Mouse (Mus musculus) ES-Bruce4 (cell line): ENCODE data around the gene Slc3a2. TPM values are rescaled to one million over a fixed set of nuclear protein-coding genes. Genes with fewer than 3 reads are reported as not detected.

Source experiments
- H3K27ac ChIP-seq: 2 replicates; pipeline ENCODE4 v1.5.1; 2012; ENCODE audit warnings: low read length, inconsistent platforms; ENCODE audit not compliant: insufficient read depth
- H3K27me3 ChIP-seq: 2 replicates; pipeline ENCODE4 v1.6.1; 2012; ENCODE audit warnings: mild to moderate bottlenecking, low read length, inconsistent platforms; ENCODE audit not compliant: control insufficient read depth, poor library complexity, insufficient read depth, severe bottlenecking
- H3K36me3 ChIP-seq: 2 replicates; pipeline ENCODE4 v1.6.1; 2012; ENCODE audit warnings: inconsistent platforms, mild to moderate bottlenecking, low read length, moderate library complexity; ENCODE audit not compliant: control insufficient read depth, poor library complexity, insufficient read depth, severe bottlenecking
- H3K4me1 ChIP-seq: one replicate; pipeline ENCODE4 v1.8.1; 2011; ENCODE audit warnings: low read length; ENCODE audit not compliant: control insufficient read depth, insufficient read depth
- H3K4me3 ChIP-seq: 2 replicates; pipeline ENCODE4 v1.5.1; 2011; ENCODE audit warnings: low read depth, mild to moderate bottlenecking, low read length
- H3K9ac ChIP-seq: 2 replicates; pipeline ENCODE4 v1.6.1; 2012; ENCODE audit warnings: low read depth, mild to moderate bottlenecking, inconsistent platforms; ENCODE audit not compliant: poor library complexity, severe bottlenecking
- H3K9me3 ChIP-seq: replicated peaks from 2 replicates; pipeline ENCODE4 v1.6.1; 2012; ENCODE audit warnings: mild to moderate bottlenecking, low read length, inconsistent platforms; ENCODE audit not compliant: control insufficient read depth, poor library complexity, insufficient read depth, severe bottlenecking
- CTCF ChIP-seq: IDR thresholded peaks from one replicate; pipeline ENCODE4 v1.8.1; 2011; ENCODE audit warnings: low read depth, low read length
- EP300 ChIP-seq: IDR thresholded peaks from 2 replicates; pipeline ENCODE4 v1.6.1; 2011; ENCODE audit warnings: low read depth, low read length; ENCODE audit not compliant: insufficient read depth
- POLR2A ChIP-seq: IDR thresholded peaks from one replicate; pipeline ENCODE4 v1.8.1; 2011; ENCODE audit warnings: low read length; ENCODE audit not compliant: insufficient read depth
- polyA plus RNA-seq: library from polyadenylated mRNA; stranded (reverse); fragments of >200 nt; gene quantifications from 2 replicates; pipeline ENCODE4 v1.2.4, GENCODE M21; 2011; ENCODE audit warnings: low read depth; ENCODE audit not compliant: missing spikeins, insufficient read depth, insufficient read length

The Slc3a2 gene
- polyA plus RNA-seq, 1 experiment, result 170 TPM

DNA sequence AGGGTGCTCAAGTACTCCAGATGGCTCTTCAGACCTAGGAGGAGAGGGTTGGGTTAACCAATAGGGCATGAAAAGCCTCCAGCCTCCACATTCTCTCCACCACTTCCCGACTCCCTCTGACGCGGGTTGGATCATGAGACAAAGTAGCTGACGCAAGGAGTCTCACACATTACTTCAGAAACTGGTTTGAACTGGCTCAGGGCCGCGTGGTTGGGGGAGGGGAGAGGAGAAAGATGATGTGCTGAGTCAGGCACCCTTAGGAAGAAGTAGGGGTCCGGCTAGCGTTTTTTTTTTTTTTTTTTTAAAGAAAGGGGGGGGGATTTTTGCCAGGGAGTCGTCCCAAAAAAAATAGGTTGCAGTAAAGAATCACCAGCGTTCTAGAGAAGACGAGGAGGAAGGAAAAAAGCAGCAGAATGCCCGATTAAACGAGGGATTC lies 10.3 kb downstream of the Slc3a2 start:
- Histone ChIP-seq H3K9me3 (no peaks in the 10 kb centered on the region), H3K36me3 (peaks cover 43% of the 10 kb centered on the region), H3K27ac (peak overlapping the region; percentile 96), H3K4me1 (no peaks in the 10 kb centered on the region), H3K9ac (peak overlapping the region; percentile 81), H3K27me3 (no peaks in the 10 kb centered on the region), H3K4me3 (peak overlapping the region; percentile 94)
- TF ChIP-seq POLR2A, result peak; percentile 41
- peak; percentile 93 for TF ChIP-seq EP300
- no peak for TF ChIP-seq CTCF

DNA sequence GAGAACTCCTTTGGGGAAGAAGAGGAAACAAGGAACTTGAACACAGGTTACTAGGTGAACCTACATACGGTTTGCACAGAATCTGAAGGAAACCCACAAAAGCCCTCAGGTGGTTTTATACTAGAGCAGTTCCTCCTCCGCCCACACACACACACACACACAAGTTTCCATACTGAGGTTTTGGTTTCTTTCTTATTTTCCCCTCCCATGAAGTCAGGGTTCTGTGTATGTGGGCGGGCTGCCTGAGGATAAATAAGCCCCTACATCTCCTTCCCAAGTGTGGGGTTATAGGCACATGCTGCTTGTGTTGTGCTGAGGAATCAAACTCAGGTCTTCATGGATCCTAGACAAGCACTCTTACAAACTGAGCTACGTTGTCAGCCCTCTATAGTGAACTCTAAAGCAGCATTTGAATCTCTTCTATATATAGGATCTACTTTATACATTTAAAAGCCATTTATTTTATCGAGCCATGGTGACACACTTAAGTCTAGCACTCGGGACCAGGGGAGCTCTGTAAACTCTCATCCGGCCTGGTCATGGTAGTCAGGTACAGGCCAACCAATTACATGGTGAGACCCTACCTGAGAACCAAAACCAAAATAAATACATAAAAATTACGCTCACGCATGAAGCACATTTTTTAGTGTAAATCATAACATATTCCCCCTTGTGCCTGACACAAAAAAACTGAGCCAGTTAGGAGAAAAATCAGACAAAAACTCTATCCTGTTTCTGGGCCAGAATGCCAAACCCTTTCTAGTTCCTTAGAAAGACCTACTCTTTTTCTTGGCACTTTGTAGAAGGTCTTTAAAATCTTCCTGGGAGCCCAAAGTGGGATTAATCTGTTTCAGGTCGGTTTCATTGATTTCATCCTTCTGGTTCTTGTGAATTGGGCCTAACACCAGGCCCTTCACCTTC lies 11.0 kb downstream of the Slc3a2 start:
- no peak for TF ChIP-seq EP300
- TF ChIP-seq CTCF, result no peak
- TF ChIP-seq POLR2A, result no peak
- Histone ChIP-seq H3K36me3 (peaks cover 49% of the 10 kb centered on the region), H3K4me1 (no peaks in the 10 kb centered on the region), H3K4me3 (peak overlapping the region; percentile 81), H3K9me3 (no peaks in the 10 kb centered on the region), H3K27ac (peak overlapping the region; percentile 96), H3K27me3 (no peaks in the 10 kb centered on the region), H3K9ac (peak overlapping the region; percentile 81)

DNA sequence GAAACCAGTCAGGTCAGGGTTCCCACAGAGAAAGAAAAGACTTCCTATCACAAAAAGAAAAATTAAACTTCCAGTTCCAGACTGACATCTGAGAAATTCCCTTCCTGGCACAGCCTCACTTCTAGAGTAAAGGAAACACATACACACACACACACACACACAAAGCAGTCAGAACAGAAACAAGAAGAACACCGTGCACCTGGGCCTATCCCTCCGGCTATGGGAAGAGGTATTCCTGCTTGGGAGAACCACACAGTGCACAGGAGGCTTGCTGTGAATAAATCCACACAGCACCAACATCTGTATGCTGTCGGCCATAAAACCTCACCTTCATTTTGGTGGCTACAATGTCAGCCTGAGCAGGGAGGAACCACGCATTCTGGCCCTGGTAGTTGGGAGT lies 11.7 kb downstream of the Slc3a2 start:
- Histone ChIP-seq H3K27me3 (no peaks in the 10 kb centered on the region), H3K36me3 (peaks cover 54% of the 10 kb centered on the region), H3K4me1 (no peaks in the 10 kb centered on the region), H3K4me3 (peak overlapping the region; percentile 72), H3K9ac (peak overlapping the region; percentile 81), H3K27ac (peak overlapping the region; percentile 96), H3K9me3 (no peaks in the 10 kb centered on the region)
- TF ChIP-seq POLR2A (no peak), EP300 (no peak), CTCF (no peak)

DNA sequence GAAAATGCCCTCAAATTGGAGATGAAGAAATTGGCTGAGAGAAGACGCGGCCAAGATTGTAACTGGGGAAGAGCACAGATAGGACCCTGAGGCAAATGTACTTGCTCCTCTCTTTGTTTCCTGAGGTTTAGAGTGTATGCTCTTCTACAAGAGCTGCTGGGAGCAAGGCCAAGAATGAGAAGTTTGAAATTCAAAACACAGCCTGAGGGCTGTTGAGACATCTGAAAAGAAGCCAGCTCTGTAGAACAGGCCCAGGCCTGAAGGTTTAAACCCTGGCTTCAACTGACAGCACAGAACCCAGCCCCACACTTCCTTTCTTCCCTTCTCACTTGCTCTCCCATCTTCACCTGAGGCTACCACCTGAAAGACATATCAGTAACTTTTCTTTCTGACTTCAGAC lies 13.1 kb downstream of the Slc3a2 start:
- no peaks in the 10 kb centered on the region for H3K27me3 ChIP-seq
- TF ChIP-seq POLR2A (no peak), EP300 (no peak), CTCF (no peak)
- H3K9ac ChIP-seq, result peak overlapping the region; percentile 81
- H3K36me3 ChIP-seq, result peaks cover 57% of the 10 kb centered on the region
- peak overlapping the region; percentile 67 for H3K27ac ChIP-seq
- no peak overlapping the region for H3K4me3 ChIP-seq
- no peaks in the 10 kb centered on the region for H3K4me1 ChIP-seq
- H3K9me3 ChIP-seq, result no peaks in the 10 kb centered on the region

DNA sequence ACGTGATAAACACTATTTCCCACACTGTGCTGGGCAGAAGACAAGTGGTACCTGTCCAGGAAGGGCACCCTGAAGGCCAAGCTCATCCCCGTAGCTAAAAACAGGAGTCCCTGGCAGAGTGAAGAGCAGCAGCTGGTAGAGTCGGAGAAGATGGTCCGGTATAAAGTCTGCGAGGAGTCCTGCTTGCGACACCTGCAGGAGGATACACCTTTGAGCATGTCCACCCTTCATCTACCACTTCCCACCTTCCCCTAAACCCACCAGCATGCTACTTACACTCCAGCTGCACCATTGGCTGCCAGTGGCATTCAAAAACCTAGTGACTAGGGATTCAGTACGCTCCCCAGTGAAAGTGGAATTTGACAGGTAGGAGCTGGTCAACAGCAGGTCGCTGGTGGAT lies 14.2 kb downstream of the Slc3a2 start:
- Histone ChIP-seq H3K27me3 (no peaks in the 10 kb centered on the region), H3K36me3 (peaks cover 57% of the 10 kb centered on the region), H3K9me3 (no peaks in the 10 kb centered on the region), H3K4me1 (no peaks in the 10 kb centered on the region), H3K27ac (no peak overlapping the region; the same call in 1 of the 2 replicates), H3K9ac (no peak overlapping the region), H3K4me3 (no peak overlapping the region)
- TF ChIP-seq CTCF (no peak), POLR2A (no peak), EP300 (no peak)

DNA sequence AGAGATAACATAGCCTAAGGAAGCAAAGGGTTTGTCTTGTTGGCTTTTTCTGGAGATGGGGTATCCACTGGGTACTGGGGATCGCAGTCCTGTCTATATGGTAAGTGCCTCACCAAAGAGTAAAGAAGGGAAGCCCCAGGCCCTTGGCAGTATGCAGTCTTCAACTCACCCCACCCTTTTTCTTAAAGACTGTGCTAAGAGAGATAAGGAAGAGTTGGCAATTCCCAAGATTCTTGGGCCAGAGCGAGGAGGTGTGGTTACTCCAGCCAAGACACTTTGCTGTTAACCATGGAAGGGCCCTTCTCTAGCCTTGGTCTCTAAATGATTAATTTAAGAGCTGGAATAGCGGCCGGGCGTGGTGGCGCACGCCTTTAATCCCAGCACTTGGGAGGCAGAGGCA lies 16.2 kb downstream of the Slc3a2 start:
- Histone ChIP-seq H3K27me3 (no peaks in the 10 kb centered on the region), H3K36me3 (peaks cover 53% of the 10 kb centered on the region), H3K9me3 (no peaks in the 10 kb centered on the region), H3K4me3 (no peak overlapping the region), H3K4me1 (peaks cover 3% of the 10 kb centered on the region), H3K27ac (peak overlapping the region; percentile 76), H3K9ac (no peak overlapping the region)
- TF ChIP-seq EP300 (no peak), CTCF (no peak), POLR2A (no peak)
